Mouse (Mus musculus) kidney, embryonic 15.5 days (tissue): ENCODE measurements around the gene Olfm1. TPM values are rescaled to one million over a fixed set of nuclear protein-coding genes. Genes with fewer than 3 reads are reported as not detected.
A peak's percentile ranks its signal among the peaks of the same experiment; 100 is the strongest.

ENCODE experiments used
- ATAC-seq: fragments of 200-750 bp; cut with Nextera tagmentation; replicated peaks from 2 replicates; pipeline ENCODE4 v1.8.0; 2017; ENCODE audit warnings: moderate TSS enrichment; ENCODE audit not compliant: low FRiP score
- H3K27ac ChIP-seq: fragments of 300-500 bp; sonication (generic); 2 replicates; pipeline ENCODE4 v1.5.1; 2015; ENCODE audit warnings: mild to moderate bottlenecking, inconsistent platforms
- H3K27me3 ChIP-seq: fragments of 300-500 bp; sonication (generic); 2 replicates; pipeline ENCODE4 v1.6.1; 2015; ENCODE audit warnings: inconsistent platforms
- H3K36me3 ChIP-seq: fragments of 300-500 bp; sonication (generic); 2 replicates; pipeline ENCODE4 v1.6.1; 2015; ENCODE audit warnings: inconsistent platforms
- H3K4me1 ChIP-seq: fragments of 300-500 bp; sonication (generic); 2 replicates; pipeline ENCODE4 v1.6.1; 2015; ENCODE audit warnings: inconsistent platforms
- H3K4me2 ChIP-seq: fragments of 300-500 bp; sonication (generic); 2 replicates; pipeline ENCODE4 v1.6.1; 2015; ENCODE audit warnings: moderate library complexity, mild to moderate bottlenecking, inconsistent platforms
- H3K4me3 ChIP-seq: fragments of 300-500 bp; sonication (generic); replicated peaks from 2 replicates; pipeline ENCODE4 v1.5.1; 2015; ENCODE audit warnings: mild to moderate bottlenecking, inconsistent platforms
- H3K9ac ChIP-seq: fragments of 300-500 bp; sonication (generic); 2 replicates; pipeline ENCODE4 v1.6.1; 2015; ENCODE audit warnings: mild to moderate bottlenecking, inconsistent platforms
- H3K9me3 ChIP-seq: fragments of 300-500 bp; sonication (generic); replicated peaks from 2 replicates; pipeline ENCODE4 v1.6.1; 2016; ENCODE audit warnings: inconsistent platforms
- WGBS: fragments of 180-500 bp; shearing (Covaris S2); methylation state at CpG from one replicate; pipeline ENCODE4 v1.1.7; 2015; ENCODE audit warnings: mixed read lengths; 5-methylcytosine and 5-hydroxymethylcytosine counted together
- polyA plus RNA-seq: library from polyadenylated mRNA; unstranded; fragments of >200 nt; fragmentation: Nextera tagmentation; extraction: Ambion mirVana; gene quantifications from 2 replicates; pipeline ENCODE4 v1.2.1, GENCODE M21; 2015

Gene Olfm1
- polyA plus RNA-seq, 1 experiment from 2014 or later = 16.9 TPM

DNA sequence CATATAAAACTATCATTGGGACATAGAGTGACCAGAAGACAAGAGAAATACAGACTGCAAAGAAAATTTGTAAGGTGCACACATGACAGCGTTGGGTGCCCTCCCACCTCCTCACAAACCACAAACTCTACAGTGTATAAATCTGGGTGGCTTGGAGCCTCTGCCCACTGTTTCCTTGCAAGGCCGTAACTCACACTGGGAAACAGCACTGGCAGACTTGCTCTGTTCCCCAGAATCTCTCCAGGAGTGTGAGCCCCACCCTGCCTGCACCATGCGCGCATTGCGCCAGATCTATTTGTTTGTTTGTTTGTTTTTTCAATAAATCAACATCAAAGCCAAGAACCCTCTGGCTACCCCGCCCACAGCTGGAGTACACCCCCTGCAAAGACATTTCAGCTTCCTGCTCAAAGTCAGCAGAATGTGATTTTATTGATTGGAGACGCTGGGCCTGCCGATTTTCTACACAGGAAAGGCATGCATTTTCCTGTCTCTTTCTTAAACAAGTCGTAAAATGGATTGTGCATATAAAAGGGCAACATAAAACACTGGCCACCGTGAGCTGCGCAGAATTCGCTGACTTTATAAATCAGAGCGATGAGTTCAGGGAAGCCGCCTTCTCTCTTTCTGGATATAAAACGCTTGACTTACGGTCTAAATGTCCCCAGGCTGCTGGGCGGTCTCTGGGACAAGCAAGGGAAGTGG, 48.9 kb downstream of the Olfm1 start:
- no peak overlapping the region for H3K4me2 ChIP-seq
- no peak overlapping the region for H3K9ac ChIP-seq
- no peaks in the 10 kb centered on the region for H3K9me3 ChIP-seq
- peak overlapping the region; percentile 65 for H3K27ac ChIP-seq
- WGBS = 25% methylated on average over 17 of the region's 17 CpGs
- peaks cover 11% of the 10 kb centered on the region for H3K4me1 ChIP-seq
- 0 out of 2 replicates have a peak, but pooled peaks have one; percentile 25 for ATAC-seq
- H3K27me3 ChIP-seq = no peaks in the 10 kb centered on the region; the same call in 1 of the 2 replicates
- no peaks in the 10 kb centered on the region for H3K36me3 ChIP-seq
- H3K4me3 ChIP-seq = no peak overlapping the region

- H3K27ac ChIP-seq = peak overlapping the region; percentile 65
- 24% methylated on average over 5 of the region's 5 CpGs for WGBS
- peaks cover 11% of the 10 kb centered on the region for H3K4me1 ChIP-seq
These were observed 49.4 kb downstream of the Olfm1 start for GRCm38 (mm10) chr2:28242222-28242543.

GRCm38 (mm10) chr2:28244667-28245395, 52.0 kb downstream of the Olfm1 start:
- no peak for ATAC-seq
- H3K9me3 ChIP-seq = no peaks in the 10 kb centered on the region
- 59% methylated on average over 8 of the region's 8 CpGs for WGBS

More at GRCm38 (mm10) chr2:28242222-28242543, 49.4 kb downstream of the Olfm1 start:
- Histone ChIP-seq H3K9ac (no peak overlapping the region), H3K36me3 (no peaks in the 10 kb centered on the region), H3K27me3 (no peaks in the 10 kb centered on the region; the same call in 1 of the 2 replicates), H3K4me2 (no peak overlapping the region), H3K4me3 (no peak overlapping the region), H3K9me3 (no peaks in the 10 kb centered on the region)
- no peak for ATAC-seq

DNA sequence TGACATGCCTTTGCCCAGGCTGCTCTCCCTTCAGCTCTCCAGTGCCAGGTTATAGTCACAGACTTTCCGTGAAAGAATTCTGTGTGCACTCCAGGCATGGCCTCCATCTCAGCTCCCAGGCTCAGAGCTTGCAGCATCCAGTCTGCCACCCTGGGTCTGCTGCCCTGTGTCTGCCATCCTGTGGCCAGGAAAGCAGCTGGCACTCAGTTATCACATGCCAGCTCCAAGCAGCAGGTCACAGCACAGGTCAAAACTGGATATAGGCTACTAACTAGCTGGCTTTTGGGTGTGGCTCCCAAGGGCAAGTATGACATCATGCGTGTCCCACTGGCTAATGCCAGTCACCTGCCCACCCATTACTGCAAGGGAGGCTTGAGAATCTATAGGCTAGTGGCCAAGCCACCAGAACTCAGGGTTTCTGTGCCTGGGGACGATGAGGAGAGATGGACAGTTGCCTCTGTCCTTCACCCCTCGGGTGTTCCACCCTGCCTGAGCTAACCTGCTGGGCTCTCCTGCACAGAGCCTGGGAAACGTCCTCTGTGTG, 53.4 kb downstream of the Olfm1 start:
- Histone ChIP-seq H3K27ac (no peak overlapping the region), H3K9ac (no peak overlapping the region), H3K36me3 (no peaks in the 10 kb centered on the region), H3K4me3 (no peak overlapping the region), H3K9me3 (no peaks in the 10 kb centered on the region), H3K4me2 (no peak overlapping the region), H3K4me1 (peaks cover 11% of the 10 kb centered on the region), H3K27me3 (no peaks in the 10 kb centered on the region)
- 77% methylated on average over 5 of the region's 5 CpGs for WGBS
- ATAC-seq = no peak

More at GRCm38 (mm10) chr2:28244667-28245395, 52.0 kb downstream of the Olfm1 start:
- no peaks in the 10 kb centered on the region for H3K36me3 ChIP-seq
- no peaks in the 10 kb centered on the region; the same call in 1 of the 2 replicates for H3K27me3 ChIP-seq
- H3K9ac ChIP-seq = no peak overlapping the region
- no peak overlapping the region for H3K27ac ChIP-seq
- peaks cover 11% of the 10 kb centered on the region for H3K4me1 ChIP-seq
- no peak overlapping the region for H3K4me2 ChIP-seq
- no peak overlapping the region for H3K4me3 ChIP-seq

- no peaks in the 10 kb centered on the region for H3K27me3 ChIP-seq
- peaks cover 5% of the 10 kb centered on the region for H3K4me1 ChIP-seq
- H3K4me3 ChIP-seq = no peak overlapping the region
- no peak for ATAC-seq
- no peak overlapping the region for H3K4me2 ChIP-seq
- 85% methylated on average over 11 of the region's 11 CpGs for WGBS
- no peaks in the 10 kb centered on the region for H3K36me3 ChIP-seq
- H3K9me3 ChIP-seq = no peaks in the 10 kb centered on the region
- no peak overlapping the region for H3K9ac ChIP-seq
- no peak overlapping the region for H3K27ac ChIP-seq
These were observed 54.3 kb downstream of the Olfm1 start for GRCm38 (mm10) chr2:28247098-28247497.

DNA sequence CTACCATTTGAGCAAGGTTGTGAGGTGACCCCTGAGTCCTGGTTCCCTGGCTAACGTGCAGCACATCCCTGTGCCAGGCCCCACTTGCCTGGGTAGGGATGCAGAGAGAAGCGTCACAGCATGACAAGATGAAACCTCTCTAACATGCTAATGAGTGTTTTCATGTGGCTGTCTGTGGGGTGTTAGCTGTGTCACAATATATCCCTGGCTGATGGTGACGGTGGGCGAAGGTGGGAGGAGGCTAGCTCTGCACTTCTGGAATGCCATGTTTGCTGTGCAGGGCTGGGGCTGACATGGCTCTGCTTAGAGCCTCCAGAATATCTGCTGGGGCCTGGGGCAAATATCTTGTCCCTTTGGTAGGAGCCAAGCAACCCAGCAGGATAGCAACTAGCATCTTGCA, 59.8 kb downstream of the Olfm1 start:
- no peak overlapping the region for H3K4me2 ChIP-seq
- ATAC-seq = no peak
- no peak overlapping the region for H3K9ac ChIP-seq
- no peaks in the 10 kb centered on the region for H3K36me3 ChIP-seq
- H3K9me3 ChIP-seq = no peaks in the 10 kb centered on the region
- H3K27me3 ChIP-seq = 0 out of 2 replicates have a peak, but pooled peaks cover 4% of the 10 kb centered on the region
- H3K27ac ChIP-seq = no peak overlapping the region
- no peak overlapping the region for H3K4me3 ChIP-seq
- H3K4me1 ChIP-seq = no peaks in the 10 kb centered on the region
- 71% methylated on average over 4 of the region's 4 CpGs for WGBS

DNA sequence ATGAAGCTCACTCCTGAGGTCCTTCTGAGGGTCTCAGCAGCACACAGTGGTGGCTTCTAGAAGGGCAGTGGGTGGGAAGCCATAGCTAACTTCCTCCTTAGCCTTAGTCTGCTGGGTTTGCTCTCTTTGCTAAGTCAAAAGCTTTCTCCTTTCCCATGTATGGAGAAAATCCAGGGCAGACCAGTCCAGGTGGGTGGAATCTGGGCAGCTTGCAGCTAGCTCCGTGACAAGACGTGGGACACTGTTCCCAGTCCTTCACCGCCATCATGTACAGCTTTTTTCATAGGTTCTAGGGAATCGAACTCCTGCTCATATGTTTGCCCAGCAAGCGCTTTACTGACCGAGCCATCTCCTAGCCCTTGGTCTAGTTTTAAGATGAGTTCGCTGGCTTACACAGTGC, 63.2 kb downstream of the Olfm1 start:
- Histone ChIP-seq H3K4me2 (no peak overlapping the region), H3K4me3 (no peak overlapping the region), H3K36me3 (no peaks in the 10 kb centered on the region), H3K27ac (no peak overlapping the region), H3K4me1 (no peaks in the 10 kb centered on the region), H3K9me3 (no peaks in the 10 kb centered on the region), H3K9ac (no peak overlapping the region), H3K27me3 (0 out of 2 replicates have a peak, but pooled peaks cover 4% of the 10 kb centered on the region)
- ATAC-seq = no peak
- 88% methylated on average over 7 of the region's 7 CpGs for WGBS

GRCm38 (mm10) chr2:28261438-28261837, 68.6 kb downstream of the Olfm1 start:
- H3K4me1 ChIP-seq = no peaks in the 10 kb centered on the region
- no peak for ATAC-seq

GRCm38 (mm10) chr2:28267776-28268275, 75.0 kb downstream of the Olfm1 start:
- no peaks in the 10 kb centered on the region for H3K27me3 ChIP-seq
- WGBS = 76% methylated on average over 3 of the region's 3 CpGs

More at GRCm38 (mm10) chr2:28261438-28261837, 68.6 kb downstream of the Olfm1 start:
- Histone ChIP-seq H3K9me3 (no peaks in the 10 kb centered on the region), H3K9ac (no peak overlapping the region), H3K36me3 (no peaks in the 10 kb centered on the region), H3K4me3 (no peak overlapping the region), H3K27ac (no peak overlapping the region), H3K4me2 (no peak overlapping the region), H3K27me3 (no peaks in the 10 kb centered on the region)
- WGBS = 69% methylated on average over 3 of the region's 3 CpGs

GRCm38 (mm10) chr2:28270561-28270960, 77.8 kb downstream of the Olfm1 start:
- Histone ChIP-seq H3K27ac (no peak overlapping the region), H3K4me1 (peaks cover 9% of the 10 kb centered on the region), H3K4me3 (no peak overlapping the region), H3K27me3 (no peaks in the 10 kb centered on the region), H3K4me2 (no peak overlapping the region), H3K36me3 (no peaks in the 10 kb centered on the region), H3K9me3 (no peaks in the 10 kb centered on the region), H3K9ac (no peak overlapping the region)
- 11% methylated on average over 4 of the region's 4 CpGs for WGBS
- ATAC-seq = no peak

More at GRCm38 (mm10) chr2:28267776-28268275, 75.0 kb downstream of the Olfm1 start:
- Histone ChIP-seq H3K9ac (no peak overlapping the region), H3K4me3 (no peak overlapping the region), H3K36me3 (no peaks in the 10 kb centered on the region), H3K9me3 (no peaks in the 10 kb centered on the region), H3K4me1 (peaks cover 9% of the 10 kb centered on the region), H3K27ac (no peak overlapping the region), H3K4me2 (no peak overlapping the region)
- no peak for ATAC-seq

- H3K4me1 ChIP-seq = peaks cover 9% of the 10 kb centered on the region
- no peak overlapping the region for H3K4me2 ChIP-seq
- no peaks in the 10 kb centered on the region for H3K36me3 ChIP-seq
- WGBS = 69% methylated on average over 11 of the region's 11 CpGs
- no peak overlapping the region for H3K4me3 ChIP-seq
- no peak overlapping the region for H3K9ac ChIP-seq
- H3K9me3 ChIP-seq = no peaks in the 10 kb centered on the region
- no peak overlapping the region for H3K27ac ChIP-seq
- no peaks in the 10 kb centered on the region for H3K27me3 ChIP-seq
- ATAC-seq = no peak
These were observed 79.6 kb downstream of the Olfm1 start for GRCm38 (mm10) chr2:28272218-28272965.
